Mouse (Mus musculus) right cerebral cortex, postnatal 36 days (tissue): ENCODE results near the gene Scn4a.
"Not testable (repeated sequence)": the region's sequence is repeated elsewhere in the genome, so short reads cannot be mapped to it uniquely, and the experiment has no call there.

Experiments
- DNase-seq, 2 experiments: peaks; one replicate each; pipeline ENCODE4 v3.0.0; 2022; ENCODE audit warnings: low spot score in 2 of 2, mixed read lengths in 1 of 2

The Scn4a gene

GRCm38 (mm10) chr11:106355382-106356128, 2.5 kb upstream of the Scn4a start:
- DNase-seq, result no peak

GRCm38 (mm10) chr11:106354181-106354580, 1.1 kb upstream of the Scn4a start:
- no peak for DNase-seq

GRCm38 (mm10) chr11:106351941-106352340, 1.1 kb downstream of the Scn4a start:
- no peak for DNase-seq

GRCm38 (mm10) chr11:106351253-106351652, 1.8 kb downstream of the Scn4a start:
- no peak for DNase-seq

GRCm38 (mm10) chr11:106350853-106351252, 2.2 kb downstream of the Scn4a start:
- DNase-seq, result no peak

- no peak for DNase-seq
Measured at GRCm38 (mm10) chr11:106349772-106350171, 3.3 kb downstream of the Scn4a start.

- no peak for DNase-seq
Measured at GRCm38 (mm10) chr11:106344910-106345309, 8.2 kb downstream of the Scn4a start.

- no peak for DNase-seq
Measured at GRCm38 (mm10) chr11:106340990-106341520, 12.0 kb downstream of the Scn4a start.

GRCm38 (mm10) chr11:106339323-106339722, 13.8 kb downstream of the Scn4a start:
- not testable (repeated sequence) for DNase-seq

GRCm38 (mm10) chr11:106338870-106339269, 14.2 kb downstream of the Scn4a start:
- no peak for DNase-seq

- no peak for DNase-seq
Measured at GRCm38 (mm10) chr11:106338029-106338428, 15.1 kb downstream of the Scn4a start.

GRCm38 (mm10) chr11:106334066-106334465, 19.0 kb downstream of the Scn4a start:
- DNase-seq, result no peak

- no peak for DNase-seq
Measured at GRCm38 (mm10) chr11:106332458-106332857, 20.6 kb downstream of the Scn4a start.

- DNase-seq, result peak in 1 of 2 experiments; percentile 8
Measured at GRCm38 (mm10) chr11:106329682-106330081, 23.4 kb downstream of the Scn4a start.

GRCm38 (mm10) chr11:106329128-106329527, 24.0 kb downstream of the Scn4a start:
- no peak for DNase-seq

- no peak for DNase-seq
Measured at GRCm38 (mm10) chr11:106328521-106328920, 24.6 kb downstream of the Scn4a start.

GRCm38 (mm10) chr11:106326475-106326874, 26.6 kb downstream of the Scn4a start:
- no peak for DNase-seq

- DNase-seq, result peak; percentile 9 to 20
Measured at GRCm38 (mm10) chr11:106325566-106326206, 27.4 kb downstream of the Scn4a start.

- no peak for DNase-seq
Measured at GRCm38 (mm10) chr11:106324858-106325257, 28.2 kb downstream of the Scn4a start.

GRCm38 (mm10) chr11:106318406-106319366, 34.4 kb downstream of the Scn4a start:
- DNase-seq, result peak; percentile 13 to 30

GRCm38 (mm10) chr11:106317801-106318200, 35.3 kb downstream of the Scn4a start:
- DNase-seq, result no peak

GRCm38 (mm10) chr11:106316416-106316815, 36.7 kb downstream of the Scn4a start:
- no peak for DNase-seq
